Mouse (Mus musculus) R1 (cell line): ENCODE measurements at regions not wholly inside any gene's neighbourhood (a gene's known extent, or its start where the extent isn't known, plus 50 kb on each side); places are given as distances from the start of the nearest gene placed in this dataset.

ENCODE experiments used
- DNase-seq: peaks from one replicate; pipeline ENCODE4 v3.0.0-alpha.2; 2018; ENCODE audit warnings: low read depth, low spot score

- no peak for DNase-seq
These were observed 56.1 kb upstream of the Rbfox1 start for GRCm38 (mm10) chr16:5829071-5829470.

GRCm38 (mm10) chr16:5823316-5823715 is 61.8 kb upstream of the Rbfox1 start:
- no peak for DNase-seq

GRCm38 (mm10) chr16:5817166-5817565 is 68.0 kb upstream of the Rbfox1 start:
- peak; percentile 25 for DNase-seq

GRCm38 (mm10) chr16:5812245-5812820 is 72.8 kb upstream of the Rbfox1 start:
- peak; percentile 9 for DNase-seq

GRCm38 (mm10) chr16:5811654-5811992 is 73.5 kb upstream of the Rbfox1 start:
- no peak for DNase-seq

GRCm38 (mm10) chr16:5810986-5811653 is 74.0 kb upstream of the Rbfox1 start:
- DNase-seq = no peak

- no peak for DNase-seq
These were observed 87.0 kb upstream of the Rbfox1 start for GRCm38 (mm10) chr16:5798188-5798587.

- peak; percentile 8 for DNase-seq
These were observed 92.9 kb upstream of the Rbfox1 start for GRCm38 (mm10) chr16:5792216-5792615.

GRCm38 (mm10) chr16:5790161-5790560 is 95.0 kb upstream of the Rbfox1 start:
- DNase-seq = no peak

- no peak for DNase-seq
These were observed 97.9 kb upstream of the Rbfox1 start for GRCm38 (mm10) chr16:5787206-5787605.

GRCm38 (mm10) chr16:5766771-5767421 is 118.3 kb upstream of the Rbfox1 start:
- peak; percentile 3 for DNase-seq

GRCm38 (mm10) chr16:5765143-5765542 is 120.0 kb upstream of the Rbfox1 start:
- peak; percentile 54 for DNase-seq

GRCm38 (mm10) chr16:5760821-5761220 is 124.3 kb upstream of the Rbfox1 start:
- no peak for DNase-seq

- no peak for DNase-seq
These were observed 126.1 kb upstream of the Rbfox1 start for GRCm38 (mm10) chr16:5759021-5759420.

- no peak for DNase-seq
These were observed 142.2 kb upstream of the Rbfox1 start for GRCm38 (mm10) chr16:5742716-5743507.

- DNase-seq = no peak
These were observed 144.4 kb upstream of the Rbfox1 start for GRCm38 (mm10) chr16:5740776-5741175.

- no peak for DNase-seq
These were observed 151.5 kb upstream of the Rbfox1 start for GRCm38 (mm10) chr16:5733608-5734007.

GRCm38 (mm10) chr16:5722506-5722905 is 162.6 kb upstream of the Rbfox1 start:
- DNase-seq = no peak

- DNase-seq = no peak
These were observed 171.7 kb upstream of the Rbfox1 start for GRCm38 (mm10) chr16:5713476-5713875.

- DNase-seq = no peak
These were observed 175.3 kb upstream of the Rbfox1 start for GRCm38 (mm10) chr16:5709831-5710230.

- DNase-seq = peak; percentile 63
These were observed 184.4 kb upstream of the Rbfox1 start for GRCm38 (mm10) chr16:5700731-5701255.

- DNase-seq = no peak
These were observed 196.8 kb upstream of the Rbfox1 start for GRCm38 (mm10) chr16:5688322-5688721.
